In the genomic region with DNA sequence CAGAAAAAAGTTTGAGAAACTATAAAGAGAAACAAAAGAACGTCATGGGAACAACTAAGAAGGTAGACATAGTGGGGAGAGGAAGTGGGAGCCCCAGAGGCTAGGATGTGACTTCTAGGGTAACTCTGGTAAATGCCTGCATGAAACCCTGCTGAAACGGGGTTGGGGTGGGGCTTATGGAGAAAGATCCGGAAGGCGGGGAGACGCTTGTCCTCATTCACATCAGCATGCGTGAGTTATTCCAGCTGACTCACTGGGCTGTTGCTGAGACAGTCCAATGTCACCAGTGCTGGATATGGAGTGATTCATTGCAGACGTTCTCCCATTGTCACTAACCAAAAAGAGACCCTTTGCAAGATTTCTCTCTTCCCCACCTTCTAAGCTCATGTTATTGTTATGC, we compare ENCODE assay signal across 17 mouse cellular contexts.
A peak's percentile ranks its signal among the peaks of the same experiment; 100 is the strongest.
DNase-seq lines count a peak whose midpoint lies in the region; ATAC-seq and TF ChIP-seq lines count a peak whose summit lies in the region.
"Had no signal": no experiment of that assay in that cellular context is flagged by ENCODE, and none has a peak within 500 bp of the region (broad histone marks: within the 10 kb centered on the region; RNA-seq: fewer than 3 reads in every experiment).

No protein-coding gene starts in this region.

- no peak overlapping the region for H3K4me3 ChIP-seq in lung, postnatal 0 days (ENCODE audit: low read depth, low read length)
- no peak overlapping the region for H3K4me3 ChIP-seq in heart, embryonic 11.5 days (ENCODE audit: low read depth, low read length)
- no peak overlapping the region for H3K4me3 ChIP-seq in forebrain, embryonic 11.5 days (ENCODE audit: low read depth, low read length)
- H3K4me3 ChIP-seq in intestine, embryonic 15.5 days (replicated peaks), result no peak overlapping the region
- H3K4me3 ChIP-seq: embryonic facial prominence, embryonic 15.5 days; layer of hippocampus, adult 2 months; left cerebral cortex, adult 2 months; limb, embryonic 13.5 days had no signal

- H3K9ac ChIP-seq in lung, postnatal 0 days (replicated peaks; ENCODE audit: low read depth), result no peak overlapping the region
- H3K9ac ChIP-seq in heart, embryonic 11.5 days (ENCODE audit: low read depth, low read length), result no peak overlapping the region
- H3K9ac ChIP-seq in forebrain, embryonic 11.5 days (ENCODE audit: low read length), result no peak overlapping the region
- H3K9ac ChIP-seq in intestine, embryonic 15.5 days, result no peak overlapping the region
- H3K9ac ChIP-seq: embryonic facial prominence, embryonic 15.5 days; limb, embryonic 13.5 days had no signal

- ATAC-seq in lung, postnatal 0 days, result no peak
- peak; percentile 23; the same call in 1 of the 2 replicates for ATAC-seq in heart, embryonic 11.5 days (replicated peaks; ENCODE audit: insufficient number of reproducible peaks, low FRiP score, low TSS enrichment)
- ATAC-seq in megakaryocyte progenitor cell, adult 5-6 weeks (replicated peaks; ENCODE audit: poor library complexity), result peak; percentile 29; the same call in 1 of the 2 replicates
- ATAC-seq in forebrain, embryonic 11.5 days (replicated peaks; ENCODE audit: low FRiP score), result no peak
- no peak for ATAC-seq in intestine, embryonic 15.5 days
- ATAC-seq: forebrain, embryonic 16.5 days; hindbrain, embryonic 16.5 days had no signal

- DNase-seq in lung, postnatal 0 days (ENCODE audit: low spot score), result peak; percentile 18
- DNase-seq in lung, postnatal 25 days (ENCODE audit: low spot score), result no peak
- DNase-seq in adrenal gland, adult 8-10 months, result peak; percentile 44
- DNase-seq in forebrain, embryonic 11.5 days (ENCODE audit: low spot score), result no peak
- no peak for DNase-seq in embryo, embryonic 9.5 days (ENCODE audit: extremely low spot score)
- DNase-seq: cerebellum, adult 18-20 months; gastrocnemius, postnatal 36 days; right cerebral cortex, postnatal 14 days had no signal

- H3K4me1 ChIP-seq in lung, postnatal 0 days (ENCODE audit: insufficient read depth, low read depth, low read length), result peaks cover 9% of the 10 kb centered on the region; the same call in 1 of the 2 replicates
- peaks cover 14% of the 10 kb centered on the region for H3K4me1 ChIP-seq in heart, embryonic 11.5 days (ENCODE audit: control insufficient read depth, insufficient read depth, low read length)
- no peaks in the 10 kb centered on the region for H3K4me1 ChIP-seq in forebrain, embryonic 11.5 days (replicated peaks; ENCODE audit: control insufficient read depth, insufficient read depth, low read length)
- no peaks in the 10 kb centered on the region; the same call in 1 of the 2 replicates for H3K4me1 ChIP-seq in intestine, embryonic 15.5 days (replicated peaks)

- no peak for TF ChIP-seq CTCF in lung, postnatal 0 days (IDR thresholded peaks at IDR 0.05)

- H3K9me3 ChIP-seq in lung, postnatal 0 days (ENCODE audit: low read length), result no peaks in the 10 kb centered on the region
- no peaks in the 10 kb centered on the region for H3K9me3 ChIP-seq in heart, embryonic 11.5 days (replicated peaks; ENCODE audit: control insufficient read depth, low read length)
- no peaks in the 10 kb centered on the region for H3K9me3 ChIP-seq in forebrain, embryonic 11.5 days (ENCODE audit: control insufficient read depth, low read length)
- no peaks in the 10 kb centered on the region for H3K9me3 ChIP-seq in intestine, embryonic 15.5 days
- H3K9me3 ChIP-seq: embryonic facial prominence, embryonic 15.5 days; limb, embryonic 13.5 days had no signal

- H3K27ac ChIP-seq in lung, postnatal 0 days (ENCODE audit: low read length), result no peak overlapping the region
- H3K27ac ChIP-seq in heart, embryonic 11.5 days (ENCODE audit: low read depth, low read length), result no peak overlapping the region
- no peak overlapping the region for H3K27ac ChIP-seq in forebrain, embryonic 11.5 days (ENCODE audit: low read depth, low read length)
- no peak overlapping the region for H3K27ac ChIP-seq in intestine, embryonic 15.5 days
- H3K27ac ChIP-seq: embryonic facial prominence, embryonic 15.5 days; layer of hippocampus, adult 2 months; left cerebral cortex, adult 2 months; limb, embryonic 13.5 days had no signal

- no peak overlapping the region for H3K4me2 ChIP-seq in lung, postnatal 0 days (replicated peaks; ENCODE audit: low read depth, low read length)
- no peak overlapping the region for H3K4me2 ChIP-seq in heart, embryonic 11.5 days
- H3K4me2 ChIP-seq in forebrain, embryonic 11.5 days (ENCODE audit: low read depth, low read length, severe bottlenecking), result no peak overlapping the region
- no peak overlapping the region for H3K4me2 ChIP-seq in intestine, embryonic 15.5 days (replicated peaks)
- H3K4me2 ChIP-seq: embryonic facial prominence, embryonic 15.5 days; limb, embryonic 13.5 days had no signal

- no peaks in the 10 kb centered on the region for H3K36me3 ChIP-seq in lung, postnatal 0 days (ENCODE audit: insufficient read depth, low read length)
- H3K36me3 ChIP-seq in heart, embryonic 11.5 days (ENCODE audit: control insufficient read depth, insufficient read depth, low read length), result no peaks in the 10 kb centered on the region
- no peaks in the 10 kb centered on the region for H3K36me3 ChIP-seq in forebrain, embryonic 11.5 days (ENCODE audit: control insufficient read depth, insufficient read depth, low read length)
- H3K36me3 ChIP-seq in intestine, embryonic 15.5 days, result no peaks in the 10 kb centered on the region
- H3K36me3 ChIP-seq: embryonic facial prominence, embryonic 15.5 days; limb, embryonic 13.5 days had no signal

- WGBS in lung, postnatal 0 days, result 70% methylated on average over 7 of the region's 7 CpGs
- 57% methylated on average over 7 of the region's 7 CpGs for WGBS in heart, embryonic 11.5 days (ENCODE audit: insufficient replicate concordance)
- 86% methylated on average over 7 of the region's 7 CpGs for WGBS in forebrain, embryonic 11.5 days
- 86% methylated on average over 7 of the region's 7 CpGs for WGBS in intestine, embryonic 15.5 days

- TF ChIP-seq EP300 in lung, postnatal 0 days (IDR thresholded peaks at IDR 0.05), result no peak

- H3K27me3 ChIP-seq in lung, postnatal 0 days (replicated peaks; ENCODE audit: insufficient read depth, low read length), result no peaks in the 10 kb centered on the region
- no peaks in the 10 kb centered on the region for H3K27me3 ChIP-seq in heart, embryonic 11.5 days (ENCODE audit: control insufficient read depth, insufficient read depth, low read length)
- no peaks in the 10 kb centered on the region for H3K27me3 ChIP-seq in forebrain, embryonic 11.5 days (ENCODE audit: control insufficient read depth, insufficient read depth, low read length)
- no peaks in the 10 kb centered on the region for H3K27me3 ChIP-seq in intestine, embryonic 15.5 days (replicated peaks)
- H3K27me3 ChIP-seq: embryonic facial prominence, embryonic 15.5 days; limb, embryonic 13.5 days had no signal

Comparison
In these comparisons a context has a peak if more than half of its experiments do, and no peak if none do; other contexts are left out.
1. DNase-seq: peak in lung, postnatal 0 days (single experiment) and adrenal gland, adult 8-10 months (single experiment); none in lung, postnatal 25 days (single experiment), forebrain, embryonic 11.5 days (single experiment) and embryo, embryonic 9.5 days (single experiment).
2. ATAC-seq: peak in heart, embryonic 11.5 days (single experiment) and megakaryocyte progenitor cell, adult 5-6 weeks (single experiment); none in lung, postnatal 0 days (single experiment), forebrain, embryonic 11.5 days (single experiment) and intestine, embryonic 15.5 days (single experiment).